Comparison of ENCODE assay signal across 9 mouse cellular contexts in the genomic region with DNA sequence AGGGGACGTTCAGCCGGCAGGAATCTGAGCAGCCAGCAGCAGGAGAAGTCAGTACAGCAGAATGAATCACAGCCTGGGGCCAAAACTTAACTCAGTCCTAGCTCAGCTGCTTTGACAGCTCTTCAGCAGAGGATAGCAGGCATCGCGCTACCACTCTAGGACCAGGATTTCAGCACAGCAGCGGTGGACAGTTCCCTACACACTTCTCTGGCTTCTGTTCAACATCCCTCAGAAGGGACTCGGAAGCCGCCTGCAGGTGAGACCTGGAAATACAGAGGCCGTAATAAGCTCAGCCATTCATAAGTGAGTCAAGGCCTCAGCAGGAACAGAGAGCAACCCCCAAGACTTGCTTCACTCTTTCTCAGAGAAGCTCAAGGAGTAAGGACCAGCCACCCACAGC.
DNase-seq lines count a peak whose midpoint lies in the region; ATAC-seq and TF ChIP-seq lines count a peak whose summit lies in the region.
"Had no signal": no experiment of that assay in that cellular context is flagged by ENCODE, and none has a peak within 500 bp of the region (broad histone marks: within the 10 kb centered on the region; RNA-seq: fewer than 3 reads in every experiment).

No protein-coding gene starts in this region.

- no peak overlapping the region for H3K27ac ChIP-seq in spleen, adult 2 months (ENCODE audit: insufficient read depth, low read length)
- no peak overlapping the region for H3K27ac ChIP-seq in kidney, postnatal 0 days
- H3K27ac ChIP-seq in liver, postnatal 0 days (ENCODE audit: low read depth): no peak overlapping the region
- H3K27ac ChIP-seq: embryonic facial prominence, embryonic 15.5 days had no signal

- TF ChIP-seq EP300 in liver, postnatal 0 days (IDR thresholded peaks at IDR 0.05; ENCODE audit: low read depth): no peak

- H3K9ac ChIP-seq in kidney, postnatal 0 days (ENCODE audit: low read depth, low read length): no peak overlapping the region
- H3K9ac ChIP-seq in liver, postnatal 0 days (replicated peaks): no peak overlapping the region
- H3K9ac ChIP-seq: embryonic facial prominence, embryonic 15.5 days had no signal

- intact Hi-C loops in gastrocnemius, postnatal 14 days (cut with DNase I; ENCODE audit: low total_unique reads): no loop called here

- no peak overlapping the region for H3K4me2 ChIP-seq in kidney, postnatal 0 days (ENCODE audit: low read length)
- no peak overlapping the region for H3K4me2 ChIP-seq in liver, postnatal 0 days (ENCODE audit: low read depth, low read length)
- H3K4me2 ChIP-seq: embryonic facial prominence, embryonic 15.5 days had no signal

- DNase-seq in spleen, adult 2 months (ENCODE audit: low read depth in 1 of 2, low spot score in 2 of 2): peak; percentile 1 to 25
- DNase-seq in spleen, adult 12 weeks (ENCODE audit: low spot score): no peak
- DNase-seq in cerebellum, postnatal 10 days: peak; percentile 77 to 83
- DNase-seq in gastrocnemius, postnatal 14 days: peak; percentile 65
- peak; percentile 92 for DNase-seq in kidney, postnatal 0 days (ENCODE audit: low spot score)
- peak; percentile 80 for DNase-seq in liver, postnatal 0 days
- peak; percentile 85 for DNase-seq in retina, postnatal 1 day
- DNase-seq in urinary bladder, adult 2 months (ENCODE audit: low spot score): peak; percentile 57

- peak; percentile 23; the same call in 1 of the 2 replicates for TF ChIP-seq CTCF in spleen, adult 2 months (IDR thresholded peaks at IDR 0.05; ENCODE audit: extremely low read depth, insufficient read depth, insufficient read length, insufficient replicate concordance)
- peak; percentile 90 for TF ChIP-seq CTCF in kidney, postnatal 0 days (IDR thresholded peaks at IDR 0.05; ENCODE audit: low read depth)
- peak; percentile 84 for TF ChIP-seq CTCF in liver, postnatal 0 days (IDR thresholded peaks at IDR 0.05; ENCODE audit: low read depth)

- no peaks in the 10 kb centered on the region for H3K27me3 ChIP-seq in spleen, adult 2 months (ENCODE audit: control insufficient read depth, insufficient read depth, low read length)
- no peaks in the 10 kb centered on the region for H3K27me3 ChIP-seq in kidney, postnatal 0 days (ENCODE audit: insufficient read depth, low read length)
- no peaks in the 10 kb centered on the region for H3K27me3 ChIP-seq in liver, postnatal 0 days (ENCODE audit: insufficient read depth, low read length)
- H3K27me3 ChIP-seq: embryonic facial prominence, embryonic 15.5 days had no signal

- TF ChIP-seq POLR2A in spleen, adult 2 months (IDR thresholded peaks at IDR 0.05; ENCODE audit: low read depth, low read length): no peak

- no peaks in the 10 kb centered on the region for H3K9me3 ChIP-seq in kidney, postnatal 0 days (replicated peaks; ENCODE audit: low read length)
- H3K9me3 ChIP-seq in liver, postnatal 0 days (ENCODE audit: low read length): no peaks in the 10 kb centered on the region
- H3K9me3 ChIP-seq: embryonic facial prominence, embryonic 15.5 days had no signal

- no peaks in the 10 kb centered on the region for H3K36me3 ChIP-seq in spleen, adult 2 months (ENCODE audit: control insufficient read depth, insufficient read depth, low read length)
- H3K36me3 ChIP-seq in kidney, postnatal 0 days (ENCODE audit: insufficient read depth, low read length): no peaks in the 10 kb centered on the region
- no peaks in the 10 kb centered on the region for H3K36me3 ChIP-seq in liver, postnatal 0 days (replicated peaks; ENCODE audit: insufficient read depth, low read length)
- H3K36me3 ChIP-seq: embryonic facial prominence, embryonic 15.5 days had no signal

- no peak overlapping the region for H3K4me3 ChIP-seq in spleen, adult 2 months (ENCODE audit: extremely low read depth, insufficient read depth, insufficient read length)
- no peak overlapping the region for H3K4me3 ChIP-seq in kidney, postnatal 0 days (replicated peaks; ENCODE audit: low read depth, low read length)
- H3K4me3 ChIP-seq in liver, postnatal 0 days (ENCODE audit: low read depth, low read length): no peak overlapping the region
- H3K4me3 ChIP-seq: embryonic facial prominence, embryonic 15.5 days had no signal

- 13% methylated on average over 8 of the region's 8 CpGs for WGBS in spleen, adult 2 months
- 10% methylated on average over 8 of the region's 8 CpGs for WGBS in kidney, postnatal 0 days
- 10% methylated on average over 8 of the region's 8 CpGs for WGBS in liver, postnatal 0 days (ENCODE audit: insufficient replicate concordance)

- H3K4me1 ChIP-seq in spleen, adult 2 months (ENCODE audit: control insufficient read depth, insufficient read depth, insufficient read length): no peaks in the 10 kb centered on the region
- no peaks in the 10 kb centered on the region for H3K4me1 ChIP-seq in kidney, postnatal 0 days (replicated peaks; ENCODE audit: insufficient read depth, low read length)
- no peaks in the 10 kb centered on the region for H3K4me1 ChIP-seq in liver, postnatal 0 days (ENCODE audit: insufficient read depth)
- H3K4me1 ChIP-seq: embryonic facial prominence, embryonic 15.5 days had no signal

- ATAC-seq in kidney, postnatal 0 days (replicated peaks; ENCODE audit: low FRiP score, low read depth): no peak; the same call in 1 of the 2 replicates
- ATAC-seq in liver, postnatal 0 days: peak; percentile 48; the same call in 1 of the 2 replicates

Comparison
In these comparisons a context has a peak if more than half of its experiments do, and no peak if none do; other contexts are left out.
1. CTCF ChIP-seq: peak in every context shown above with its lines; median percentile 90 in kidney, postnatal 0 days; 84 in liver, postnatal 0 days; 23 in spleen, adult 2 months.